Mouse (Mus musculus) kidney, adult 2 months (tissue): Measurements from ENCODE around the gene Slc4a5.

ENCODE experiments used
- CTCF ChIP-seq: fragments of 200-500 bp; conservative IDR thresholded peaks from 2 replicates; pipeline ENCODE4 v1.5.1; 2011; ENCODE audit warnings: low read depth, mild to moderate bottlenecking, control low read depth, low read length, moderate library complexity, mixed read lengths; ENCODE audit not compliant: insufficient read depth, insufficient read length
- POLR2A ChIP-seq: fragments of 200-500 bp; IDR thresholded peaks from one replicate; pipeline ENCODE4 v1.6.1; 2011; ENCODE audit warnings: low read depth, low read length, control low read depth

GRCm38 (mm10) chr6:83185895-83186861 lies 33.5 kb upstream of the Slc4a5 start:
- TF ChIP-seq CTCF (no peak), POLR2A (no peak)
